Mouse (Mus musculus) bone marrow, adult 2 months (tissue): Measurements from ENCODE around the gene Polr2g.

ENCODE experiments used
- CTCF ChIP-seq: fragments of 200-500 bp; IDR thresholded peaks from 2 replicates; pipeline ENCODE4 v1.5.1; 2011; ENCODE audit warnings: low read length, control low read depth; ENCODE audit not compliant: control insufficient read depth, insufficient read depth
- POLR2A ChIP-seq: fragments of 200-500 bp; IDR thresholded peaks from 2 replicates; pipeline ENCODE4 v1.6.1; 2011; ENCODE audit warnings: low read depth, mild to moderate bottlenecking, control low read depth, low read length, borderline replicate concordance; ENCODE audit not compliant: control insufficient read depth

GRCm38 (mm10) chr19:8831262-8831661 lies 32.9 kb upstream of the Polr2g start:
- TF ChIP-seq POLR2A (no peak), CTCF (no peak)
